Mouse (Mus musculus) limb, embryonic 12.5 days (tissue): ENCODE measurements around the gene Nat8. TPM values are rescaled to one million over a fixed set of nuclear protein-coding genes. Genes with fewer than 3 reads are reported as not detected.
"Not testable (repeated sequence)": the region's sequence is repeated elsewhere in the genome, so short reads cannot be mapped to it uniquely, and the experiment has no call there.

Source experiments
- ATAC-seq: fragments of 200-750 bp; cut with Nextera tagmentation; 2 replicates; pipeline ENCODE4 v1.8.0; 2017; ENCODE audit warnings: low read depth, moderate TSS enrichment; ENCODE audit not compliant: insufficient number of reproducible peaks, insufficient read depth, low FRiP score, low TSS enrichment
- H3K27ac ChIP-seq: fragments of 300-500 bp; sonication (generic); 2 replicates; pipeline ENCODE4 v1.5.1; 2016; ENCODE audit warnings: mild to moderate bottlenecking, moderate library complexity
- H3K27me3 ChIP-seq: fragments of 300-500 bp; sonication (generic); 2 replicates; pipeline ENCODE4 v1.6.1; 2016; ENCODE audit warnings: mild to moderate bottlenecking, moderate library complexity
- H3K36me3 ChIP-seq: fragments of 300-500 bp; sonication (generic); 2 replicates; pipeline ENCODE4 v1.6.1; 2016; ENCODE audit warnings: mild to moderate bottlenecking, moderate library complexity
- H3K4me1 ChIP-seq: fragments of 300-500 bp; sonication (generic); replicated peaks from 2 replicates; pipeline ENCODE4 v1.6.1; 2016
- H3K4me2 ChIP-seq: fragments of 300-500 bp; sonication (generic); 2 replicates; pipeline ENCODE4 v1.6.1; 2016; ENCODE audit warnings: mild to moderate bottlenecking, moderate library complexity
- H3K4me3 ChIP-seq: fragments of 300-500 bp; sonication (generic); replicated peaks from 2 replicates; pipeline ENCODE4 v1.5.1; 2016; ENCODE audit warnings: mild to moderate bottlenecking
- H3K9ac ChIP-seq: fragments of 300-500 bp; sonication (generic); replicated peaks from 2 replicates; pipeline ENCODE4 v1.6.1; 2016; ENCODE audit warnings: mild to moderate bottlenecking, moderate library complexity
- H3K9me3 ChIP-seq: fragments of 300-500 bp; sonication (generic); 2 replicates; pipeline ENCODE4 v1.6.1; 2016; ENCODE audit warnings: mild to moderate bottlenecking, moderate library complexity
- WGBS: fragments of 180-500 bp; shearing (Covaris S2); methylation state at CpG from one replicate; pipeline ENCODE4 v1.1.7; 2016; 5-methylcytosine and 5-hydroxymethylcytosine counted together
- polyA plus RNA-seq: library from polyadenylated mRNA; unstranded; fragments of >200 nt; fragmentation: Nextera tagmentation; extraction: Ambion mirVana; gene quantifications from 2 replicates; pipeline ENCODE4 v1.2.1, GENCODE M21; 2016

The Nat8 gene
- polyA plus RNA-seq, 1 experiment from 2014 or later, result not detected

GRCm38 (mm10) chr6:85834504-85835100 lies 2.7 kb upstream of the Nat8 start:
- not testable (repeated sequence) for H3K27ac ChIP-seq, H3K9ac ChIP-seq, H3K4me3 ChIP-seq, H3K27me3 ChIP-seq, H3K4me2 ChIP-seq, H3K4me1 ChIP-seq, H3K9me3 ChIP-seq, ATAC-seq, H3K36me3 ChIP-seq

GRCm38 (mm10) chr6:85829462-85829861 lies 2.4 kb downstream of the Nat8 start:
- no peak overlapping the region for H3K4me3 ChIP-seq
- H3K4me1 ChIP-seq, result peaks cover 5% of the 10 kb centered on the region; the same call in 1 of the 2 replicates
- H3K9ac ChIP-seq, result no peak overlapping the region
- H3K9me3 ChIP-seq, result no peaks in the 10 kb centered on the region
- no peaks in the 10 kb centered on the region for H3K36me3 ChIP-seq
- no peaks in the 10 kb centered on the region for H3K27me3 ChIP-seq
- no peak overlapping the region for H3K27ac ChIP-seq
- no peak for ATAC-seq
- 49% methylated on average over 1 of the region's 1 CpGs for WGBS
- H3K4me2 ChIP-seq, result no peak overlapping the region

GRCm38 (mm10) chr6:85825886-85826285 lies 6.0 kb downstream of the Nat8 start:
- WGBS, result 84% methylated on average over 2 of the region's 2 CpGs
- no peaks in the 10 kb centered on the region for H3K9me3 ChIP-seq
- H3K27me3 ChIP-seq, result no peaks in the 10 kb centered on the region
- no peaks in the 10 kb centered on the region for H3K36me3 ChIP-seq
- H3K9ac ChIP-seq, result no peak overlapping the region
- H3K4me3 ChIP-seq, result no peak overlapping the region
- no peaks in the 10 kb centered on the region for H3K4me1 ChIP-seq
- no peak overlapping the region for H3K27ac ChIP-seq
- no peak overlapping the region for H3K4me2 ChIP-seq
- no peak for ATAC-seq

- H3K9me3 ChIP-seq, result no peaks in the 10 kb centered on the region
- H3K27me3 ChIP-seq, result no peaks in the 10 kb centered on the region
- no peak overlapping the region for H3K4me3 ChIP-seq
- no peaks in the 10 kb centered on the region for H3K4me1 ChIP-seq
- no peak for ATAC-seq
- no peak overlapping the region for H3K9ac ChIP-seq
- 90% methylated on average over 1 of the region's 1 CpGs for WGBS
- no peak overlapping the region for H3K4me2 ChIP-seq
- no peak overlapping the region for H3K27ac ChIP-seq
- H3K36me3 ChIP-seq, result no peaks in the 10 kb centered on the region
Measured at GRCm38 (mm10) chr6:85823382-85824090, 8.3 kb downstream of the Nat8 start.

GRCm38 (mm10) chr6:85822286-85822685 lies 9.6 kb downstream of the Nat8 start:
- WGBS, result 87% methylated on average over 4 of the region's 4 CpGs
- Histone ChIP-seq H3K9ac (no peak overlapping the region), H3K27ac (no peak overlapping the region), H3K9me3 (no peaks in the 10 kb centered on the region), H3K36me3 (no peaks in the 10 kb centered on the region), H3K27me3 (no peaks in the 10 kb centered on the region), H3K4me3 (no peak overlapping the region), H3K4me2 (no peak overlapping the region), H3K4me1 (no peaks in the 10 kb centered on the region)
- ATAC-seq, result no peak

GRCm38 (mm10) chr6:85820837-85821236 lies 11.0 kb downstream of the Nat8 start, which contains the start of the genes Nat8f6 and Nat8f5:
Nat8f6 (minus strand) TSS chr6:85820954.
Nat8f5 (minus strand) TSS chr6:85820972.
- Histone ChIP-seq H3K9ac (no peak within 1 kb of the TSS), H3K27ac (no peak within 1 kb of the TSS), H3K9me3 (no peaks in the 10 kb centered on the region), H3K4me3 (no peak within 1 kb of the TSS), H3K4me2 (no peak within 1 kb of the TSS), H3K27me3 (no peaks in the 10 kb centered on the region), H3K4me1 (no peaks in the 10 kb centered on the region), H3K36me3 (no peaks in the 10 kb centered on the region)
- ATAC-seq, result no peak
- WGBS, result 86% methylated on average over 5 of the region's 5 CpGs

- ATAC-seq, result no peak
- 42% methylated on average over 1 of the region's 1 CpGs for WGBS
Measured at GRCm38 (mm10) chr6:85818338-85818737, 13.5 kb downstream of the Nat8 start.

GRCm38 (mm10) chr6:85813339-85813738 lies 18.5 kb downstream of the Nat8 start:
- Histone ChIP-seq H3K27ac (no peak overlapping the region), H3K4me2 (no peak overlapping the region), H3K9me3 (no peaks in the 10 kb centered on the region), H3K4me3 (no peak overlapping the region), H3K27me3 (no peaks in the 10 kb centered on the region), H3K9ac (no peak overlapping the region), H3K36me3 (no peaks in the 10 kb centered on the region), H3K4me1 (no peaks in the 10 kb centered on the region)
- WGBS, result 76% methylated on average over 2 of the region's 2 CpGs
- ATAC-seq, result no peak

More at GRCm38 (mm10) chr6:85818338-85818737, 13.5 kb downstream of the Nat8 start:
- Histone ChIP-seq H3K4me3 (no peak overlapping the region), H3K9me3 (no peaks in the 10 kb centered on the region), H3K9ac (no peak overlapping the region), H3K4me1 (no peaks in the 10 kb centered on the region), H3K27me3 (no peaks in the 10 kb centered on the region), H3K27ac (no peak overlapping the region), H3K36me3 (no peaks in the 10 kb centered on the region), H3K4me2 (no peak overlapping the region)

GRCm38 (mm10) chr6:85810942-85811537 lies 20.8 kb downstream of the Nat8 start:
- not testable (repeated sequence) for ATAC-seq, H3K9me3 ChIP-seq, H3K36me3 ChIP-seq, H3K27ac ChIP-seq, H3K4me2 ChIP-seq, H3K4me1 ChIP-seq, H3K9ac ChIP-seq, H3K4me3 ChIP-seq, H3K27me3 ChIP-seq
- WGBS, result 41% methylated on average over 3 of the region's 3 CpGs

GRCm38 (mm10) chr6:85810514-85810913 lies 21.4 kb downstream of the Nat8 start:
- not testable (repeated sequence) for H3K4me3 ChIP-seq, H3K27me3 ChIP-seq, H3K27ac ChIP-seq, H3K36me3 ChIP-seq, ATAC-seq, H3K9ac ChIP-seq, H3K4me2 ChIP-seq, H3K9me3 ChIP-seq, H3K4me1 ChIP-seq
- WGBS, result 88% methylated on average over 3 of the region's 3 CpGs

GRCm38 (mm10) chr6:85809784-85810183 lies 22.1 kb downstream of the Nat8 start:
- not testable (repeated sequence) for H3K4me1 ChIP-seq, H3K36me3 ChIP-seq, ATAC-seq, H3K27me3 ChIP-seq, H3K9ac ChIP-seq, H3K27ac ChIP-seq, H3K9me3 ChIP-seq, H3K4me2 ChIP-seq, H3K4me3 ChIP-seq
- WGBS, result 79% methylated on average over 2 of the region's 3 CpGs
